Mouse (Mus musculus) embryonic facial prominence, embryonic 14.5 days (tissue): ENCODE measurements around the gene Armc5. TPM values are rescaled to one million over a fixed set of nuclear protein-coding genes. Genes with fewer than 3 reads are reported as not detected.

Experiments
- ATAC-seq: fragments of 200-750 bp; cut with Nextera tagmentation; 2 replicates; pipeline ENCODE4 v1.8.0; 2017; ENCODE audit warnings: low read depth, moderate number of reproducible peaks, moderate TSS enrichment
- DNase-seq: peaks from one replicate; pipeline ENCODE4 v3.0.0-alpha.2; 2015; ENCODE audit warnings: low spot score
- H3K27ac ChIP-seq: fragments of 300-500 bp; sonication (generic); replicated peaks from 2 replicates; pipeline ENCODE4 v1.5.1; 2014; ENCODE audit warnings: low read depth, mild to moderate bottlenecking, low read length, moderate library complexity
- H3K27me3 ChIP-seq: fragments of 300-500 bp; sonication (generic); replicated peaks from 2 replicates; pipeline ENCODE4 v1.6.1; 2014; ENCODE audit warnings: low read length; ENCODE audit not compliant: control insufficient read depth, insufficient read depth
- H3K36me3 ChIP-seq: fragments of 300-500 bp; sonication (generic); 2 replicates; pipeline ENCODE4 v1.6.1; 2014; ENCODE audit warnings: low read length, mixed read lengths; ENCODE audit not compliant: control insufficient read depth, insufficient read depth
- H3K4me1 ChIP-seq: fragments of 300-500 bp; sonication (generic); 2 replicates; pipeline ENCODE4 v1.6.1; 2014; ENCODE audit warnings: antibody characterized with exemption, low read length; ENCODE audit not compliant: control insufficient read depth, insufficient read depth
- H3K4me2 ChIP-seq: fragments of 300-500 bp; sonication (generic); 2 replicates; pipeline ENCODE4 v1.6.1; 2014; ENCODE audit warnings: low read depth, mild to moderate bottlenecking, low read length, moderate library complexity, mixed read lengths
- H3K4me3 ChIP-seq: fragments of 300-500 bp; sonication (generic); 2 replicates; pipeline ENCODE4 v1.5.1; 2014; ENCODE audit warnings: low read depth, mild to moderate bottlenecking, low read length
- H3K9ac ChIP-seq: fragments of 300-500 bp; sonication (generic); 2 replicates; pipeline ENCODE4 v1.6.1; 2014; ENCODE audit warnings: low read depth, mild to moderate bottlenecking, low read length, moderate library complexity, mixed read lengths
- H3K9me3 ChIP-seq: fragments of 300-500 bp; sonication (generic); 2 replicates; pipeline ENCODE4 v1.6.1; 2016; ENCODE audit warnings: low read length; ENCODE audit not compliant: control insufficient read depth
- WGBS: fragments of 180-500 bp; shearing (Covaris S2); extraction: QIAGEN DNeasy Blood & Tissue Kit; methylation state at CpG from one replicate; pipeline ENCODE4 v1.1.7; 2014; 5-methylcytosine and 5-hydroxymethylcytosine counted together
- polyA plus RNA-seq: library from polyadenylated mRNA; unstranded; fragments of >200 nt; fragmentation: Nextera tagmentation; extraction: Ambion mirVana; gene quantifications from 2 replicates; pipeline ENCODE4 v1.2.1, GENCODE M21; 2014

Gene Armc5
- polyA plus RNA-seq, 1 experiment from 2014 or later = 12.4 TPM

DNA sequence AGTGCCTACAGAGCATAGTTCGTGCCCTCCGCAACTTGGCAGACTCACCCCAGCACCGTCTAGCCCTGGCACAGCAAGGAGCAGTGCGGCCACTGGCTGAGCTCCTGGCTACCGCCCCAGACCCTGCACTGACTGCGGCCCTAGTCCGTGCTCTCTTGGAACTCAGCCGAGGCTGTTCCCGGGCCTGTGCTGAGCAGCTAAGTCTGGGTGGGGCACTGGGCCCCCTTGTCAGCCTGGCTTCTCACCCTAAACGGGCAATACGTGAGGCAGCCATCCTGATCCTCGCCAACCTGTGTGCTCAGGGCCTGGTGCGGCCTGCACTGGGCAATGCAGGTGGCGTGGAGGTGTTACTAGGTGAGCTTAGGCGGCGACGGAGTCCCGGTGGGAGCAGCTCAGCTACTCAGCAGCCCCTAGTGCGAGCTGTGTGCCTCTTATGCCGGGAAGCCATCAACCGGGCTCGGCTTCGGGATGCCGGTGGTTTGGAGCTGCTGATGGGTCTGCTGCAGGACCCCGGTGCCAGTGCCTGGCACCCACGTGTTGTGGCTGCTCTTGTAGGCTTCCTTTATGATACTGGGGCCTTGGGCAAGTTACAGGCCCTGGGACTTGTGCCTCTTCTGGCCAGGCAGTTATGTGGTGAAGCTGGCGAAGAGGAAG lies 3.1 kb downstream of the Armc5 start:
- WGBS = 94% methylated on average over 26 of the region's 27 CpGs
- ATAC-seq = no peak
- Histone ChIP-seq H3K36me3 (peaks cover 53% of the 10 kb centered on the region), H3K4me3 (no peak overlapping the region), H3K27ac (no peak overlapping the region), H3K4me2 (no peak overlapping the region), H3K9ac (no peak overlapping the region; the same call in 1 of the 2 replicates), H3K9me3 (no peaks in the 10 kb centered on the region), H3K4me1 (peaks cover 3% of the 10 kb centered on the region; the same call in 1 of the 2 replicates), H3K27me3 (no peaks in the 10 kb centered on the region)
- DNase-seq = no peak

DNA sequence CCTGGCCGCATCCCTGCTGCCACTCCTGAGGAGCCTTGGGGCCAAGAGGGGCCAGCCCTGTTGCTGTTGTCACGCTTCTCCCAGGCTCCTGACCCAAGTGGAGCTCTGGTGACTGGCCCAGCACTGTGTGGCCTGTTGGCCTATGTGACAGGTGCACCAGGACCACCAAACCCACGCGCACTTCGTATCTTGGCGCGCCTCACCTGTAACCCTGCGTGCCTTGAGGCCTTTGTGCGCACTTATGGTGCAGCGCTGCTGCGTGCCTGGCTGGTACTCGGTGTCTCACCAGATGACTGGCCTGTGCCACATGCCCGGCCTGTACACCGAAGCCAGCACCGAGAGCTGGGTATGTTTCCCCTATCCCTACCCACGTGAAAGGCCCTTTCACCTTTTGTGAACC lies 5.2 kb downstream of the Armc5 start:
- Histone ChIP-seq H3K36me3 (peaks cover 55% of the 10 kb centered on the region), H3K4me2 (no peak overlapping the region)
- ATAC-seq = no peak

GRCm38 (mm10) chr7:128243921-128244320 lies 6.8 kb downstream of the Armc5 start:
- Histone ChIP-seq H3K4me2 (no peak overlapping the region), H3K9me3 (no peaks in the 10 kb centered on the region), H3K27ac (no peak overlapping the region), H3K4me3 (no peak overlapping the region), H3K9ac (no peak overlapping the region), H3K4me1 (peaks cover 15% of the 10 kb centered on the region), H3K36me3 (peaks cover 55% of the 10 kb centered on the region), H3K27me3 (no peaks in the 10 kb centered on the region)
- no peak for ATAC-seq
- WGBS = 54% methylated on average over 10 of the region's 10 CpGs
- no peak for DNase-seq

More for the DNA sequence above, 5.2 kb downstream of the Armc5 start:
- Histone ChIP-seq H3K9ac (no peak overlapping the region), H3K4me3 (no peak overlapping the region), H3K9me3 (no peaks in the 10 kb centered on the region), H3K27me3 (no peaks in the 10 kb centered on the region), H3K4me1 (peaks cover 8% of the 10 kb centered on the region; the same call in 1 of the 2 replicates), H3K27ac (no peak overlapping the region)
- 93% methylated on average over 16 of the region's 16 CpGs for WGBS
- no peak for DNase-seq

DNA sequence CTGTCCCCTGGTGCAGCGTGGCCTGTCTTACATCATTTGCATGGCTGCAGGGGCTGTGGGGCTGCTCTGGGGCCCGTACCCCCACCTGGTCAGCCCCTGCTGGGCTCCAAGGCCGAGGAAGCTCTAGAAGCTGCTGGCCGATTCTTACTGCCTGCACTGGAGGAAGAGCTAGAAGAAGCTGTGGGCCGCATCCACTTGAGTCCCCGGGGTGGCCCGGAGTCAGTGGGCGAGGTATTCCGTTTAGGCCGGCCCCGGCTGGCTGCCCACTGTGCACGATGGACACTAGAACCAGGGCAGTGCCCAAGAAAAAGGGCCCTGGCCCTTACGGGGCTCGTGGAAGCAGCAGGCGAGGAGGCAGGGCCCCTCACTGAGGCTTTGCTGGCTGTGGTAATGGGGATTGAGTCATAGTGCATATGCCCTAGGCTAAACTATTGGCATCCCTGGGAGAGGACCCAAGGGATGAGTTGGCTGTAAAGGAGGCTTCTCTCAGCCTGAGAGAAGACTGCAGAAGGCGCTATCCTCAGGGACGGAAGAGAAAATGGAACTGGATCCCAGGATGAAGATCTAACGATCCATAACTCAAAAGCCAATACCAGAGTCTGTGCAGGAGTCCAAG lies 7.4 kb downstream of the Armc5 start:
- no peak for ATAC-seq
- 86% methylated on average over 18 of the region's 18 CpGs for WGBS
- no peak for DNase-seq
- no peaks in the 10 kb centered on the region for H3K9me3 ChIP-seq
- H3K4me3 ChIP-seq = no peak overlapping the region
- H3K4me1 ChIP-seq = peaks cover 12% of the 10 kb centered on the region
- no peak overlapping the region for H3K27ac ChIP-seq
- no peak overlapping the region for H3K9ac ChIP-seq
- no peaks in the 10 kb centered on the region for H3K27me3 ChIP-seq
- no peak overlapping the region for H3K4me2 ChIP-seq
- peaks cover 54% of the 10 kb centered on the region for H3K36me3 ChIP-seq

DNA sequence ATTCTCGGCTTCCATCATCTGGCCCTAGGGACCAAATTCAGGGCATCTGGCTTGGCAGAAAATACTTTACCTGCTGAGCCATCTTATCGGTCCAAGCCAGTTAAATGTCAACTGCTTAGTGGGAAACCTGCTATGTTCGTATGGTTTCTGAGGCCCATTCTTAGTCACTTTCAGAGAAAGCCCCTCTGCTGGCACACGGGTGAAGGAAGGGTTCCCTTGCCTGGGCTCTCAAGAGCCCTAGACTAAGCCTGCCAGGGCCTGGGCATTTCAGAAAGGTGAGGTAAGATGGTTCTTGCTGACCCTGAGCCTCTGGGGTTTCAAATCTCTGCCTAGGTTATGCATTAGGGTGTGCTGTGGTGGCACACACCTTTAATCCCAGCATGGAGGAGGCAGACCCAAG lies 8.4 kb downstream of the Armc5 start:
- Histone ChIP-seq H3K4me1 (peaks cover 12% of the 10 kb centered on the region), H3K4me2 (no peak overlapping the region), H3K4me3 (no peak overlapping the region), H3K27me3 (no peaks in the 10 kb centered on the region), H3K9me3 (no peaks in the 10 kb centered on the region), H3K36me3 (peaks cover 52% of the 10 kb centered on the region), H3K9ac (0 out of 2 replicates have a peak overlapping the region, but pooled peaks have one; percentile 67), H3K27ac (no peak overlapping the region)
- DNase-seq (no peak), ATAC-seq (no peak)
- 88% methylated on average over 4 of the region's 4 CpGs for WGBS

DNA sequence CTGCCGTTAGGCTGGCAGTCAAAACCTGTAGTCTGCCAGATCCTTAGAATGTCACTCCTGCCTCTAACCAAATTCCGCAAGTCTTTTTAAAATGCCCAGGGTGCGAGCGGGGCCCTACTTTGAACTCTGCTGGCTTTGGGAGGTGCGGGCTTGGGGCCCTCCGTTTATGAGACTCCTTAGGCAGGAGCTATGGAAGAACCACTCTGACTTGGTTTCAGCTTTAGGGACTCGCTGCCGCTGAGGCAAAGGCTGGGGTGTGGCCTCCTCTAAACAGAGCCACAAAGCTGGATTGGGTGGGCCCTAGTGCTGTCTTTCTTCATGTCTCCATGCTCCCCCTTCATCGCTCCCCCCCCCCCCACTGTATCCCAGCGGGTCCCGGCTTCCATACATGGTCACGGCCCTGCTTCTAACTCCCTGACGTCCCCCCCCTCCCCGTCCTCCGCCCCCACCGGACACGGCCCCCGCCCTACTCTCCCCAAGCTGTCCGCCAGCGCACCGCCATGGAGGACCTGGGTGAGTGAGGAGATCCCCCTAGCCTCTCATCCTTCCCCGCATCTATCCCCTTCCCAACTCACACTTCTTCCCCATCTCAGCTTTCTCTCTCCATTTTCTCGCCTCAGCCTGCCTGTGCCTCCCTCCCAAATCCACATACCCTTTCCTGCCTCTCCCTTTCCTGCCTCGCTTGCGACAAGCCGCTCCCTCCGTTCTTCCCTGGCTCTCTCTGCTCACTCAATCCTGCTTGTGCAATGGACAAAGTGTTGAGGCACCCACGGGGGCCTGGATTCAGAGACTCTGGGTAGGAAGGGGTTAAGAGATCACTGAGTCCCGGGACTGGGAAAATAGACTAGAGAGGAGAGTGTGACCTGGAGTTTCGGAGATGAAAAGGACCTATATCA lies 9.6 kb downstream of the Armc5 start, which contains the start of gene Tgfb1i1:
Tgfb1i1 (plus strand) TSS at position 317 of the 896 bp plus-strand sequence.
- H3K9me3 ChIP-seq = no peaks in the 10 kb centered on the region
- ATAC-seq = peak; percentile 86
- H3K4me1 ChIP-seq = peaks cover 14% of the 10 kb centered on the region
- no peaks in the 10 kb centered on the region for H3K27me3 ChIP-seq
- WGBS = 3% methylated on average over 22 of the region's 30 CpGs
- peaks cover 42% of the 10 kb centered on the region for H3K36me3 ChIP-seq
- DNase-seq = peak; percentile 92
- peak within 1 kb of the TSS; percentile 67 for H3K9ac ChIP-seq
- peak within 1 kb of the TSS; percentile 58 for H3K4me2 ChIP-seq
- peak within 1 kb of the TSS; percentile 93 for H3K27ac ChIP-seq
- peak within 1 kb of the TSS; percentile 52 for H3K4me3 ChIP-seq

GRCm38 (mm10) chr7:128247443-128247842 lies 10.3 kb downstream of the Armc5 start:
- Histone ChIP-seq H3K9me3 (no peaks in the 10 kb centered on the region), H3K4me3 (peak overlapping the region; percentile 52), H3K27me3 (no peaks in the 10 kb centered on the region), H3K27ac (peak overlapping the region; percentile 93), H3K4me2 (peak overlapping the region; percentile 58), H3K36me3 (peaks cover 35% of the 10 kb centered on the region), H3K4me1 (peaks cover 21% of the 10 kb centered on the region), H3K9ac (peak overlapping the region; percentile 67)
- under 1% methylated on average over 13 of the region's 13 CpGs for WGBS
- ATAC-seq (peak; percentile 83), DNase-seq (peak; percentile 96)
